Mouse (Mus musculus) thymus, adult 2 months (tissue): ENCODE data around the gene Cog1.

Experiments
- CTCF ChIP-seq: fragments of 200-500 bp; IDR thresholded peaks from 2 replicates; pipeline ENCODE4 v1.5.1; 2012; ENCODE audit warnings: mild to moderate bottlenecking, control low read depth, low read length, moderate library complexity, borderline replicate concordance; ENCODE audit not compliant: control insufficient read depth, poor library complexity, insufficient read depth; ENCODE audit errors: extremely low read depth
- POLR2A ChIP-seq: fragments of 200-500 bp; IDR thresholded peaks from 2 replicates; pipeline ENCODE4 v1.6.1; 2012; ENCODE audit warnings: mild to moderate bottlenecking, low read length, control low read depth, moderate library complexity; ENCODE audit not compliant: control insufficient read depth, poor library complexity, insufficient read depth; ENCODE audit errors: extremely low read depth

DNA sequence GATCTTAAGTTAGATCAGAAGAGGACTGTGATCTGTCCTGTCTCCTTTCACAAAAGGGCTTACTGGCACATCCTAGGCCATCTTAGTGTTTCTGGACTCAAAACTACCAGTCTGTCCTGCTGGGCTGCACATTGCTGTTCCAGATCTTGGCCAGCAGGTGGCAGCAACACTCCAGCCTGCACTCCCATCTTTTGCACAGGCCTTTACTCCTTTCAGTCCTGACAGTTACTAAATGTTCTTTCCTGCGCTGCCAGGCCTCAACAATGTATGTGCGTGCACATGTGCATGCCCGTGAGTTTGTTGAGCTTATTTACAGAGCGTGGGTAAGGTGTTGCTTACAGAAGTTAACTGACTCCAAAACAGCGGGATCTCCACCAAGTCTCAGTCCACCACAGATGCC is 54.8 kb downstream of the Cog1 start:
- TF ChIP-seq CTCF (peak; percentile 86; the same call in 1 of the 2 replicates), POLR2A (no peak)
